Mouse (Mus musculus) cerebral cortex, adult 2 months (tissue): ENCODE measurements around the gene Sdk1.

Experiments
- WGBS: fragments of 180-500 bp; shearing (Covaris S2); methylation state at CpG from one replicate; pipeline ENCODE4 v1.1.7; 2018; 5-methylcytosine and 5-hydroxymethylcytosine counted together

Sdk1 gene

DNA sequence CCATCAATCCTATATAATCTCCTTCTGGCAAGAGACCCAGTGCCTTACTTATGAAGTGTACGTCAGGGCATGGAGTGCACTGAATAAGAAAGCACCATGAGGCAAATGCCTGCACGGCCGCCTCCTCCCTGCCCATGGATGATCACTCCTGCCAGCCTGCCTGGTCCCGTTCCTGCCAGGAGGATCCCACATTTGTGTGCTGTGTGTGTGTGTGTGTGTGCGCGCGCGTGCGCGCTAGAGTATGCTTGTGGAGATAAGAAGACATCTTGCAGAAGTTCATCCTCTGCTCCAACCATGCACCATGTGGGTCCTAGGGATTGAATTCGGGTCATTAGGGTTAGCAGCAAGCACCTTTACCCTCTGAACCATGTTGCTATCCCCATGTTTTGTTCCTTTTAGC is 395.1 kb downstream of the Sdk1 start:
- WGBS, result 88% methylated on average over 11 of the region's 11 CpGs

DNA sequence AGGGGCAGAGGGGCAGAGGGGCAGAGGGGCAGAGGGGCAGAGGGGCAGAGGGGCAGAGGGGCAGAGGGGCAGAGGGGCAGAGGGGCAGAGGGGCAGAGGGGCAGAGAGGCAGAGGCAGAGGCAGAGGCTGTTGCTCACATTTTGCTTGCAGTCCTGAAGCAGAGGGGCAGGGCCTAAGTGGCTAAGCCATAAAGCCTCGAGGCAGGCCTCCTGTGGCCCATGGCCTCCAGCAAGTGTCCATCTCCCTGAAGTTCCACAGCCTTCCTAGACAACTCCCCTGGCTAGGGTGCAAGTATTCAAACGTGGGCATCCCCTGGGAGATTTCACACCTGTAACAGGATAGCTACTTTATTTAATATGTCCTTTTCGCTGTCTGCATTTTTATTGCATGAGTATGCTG is 395.8 kb downstream of the Sdk1 start:
- 79% methylated on average over 3 of the region's 3 CpGs for WGBS

DNA sequence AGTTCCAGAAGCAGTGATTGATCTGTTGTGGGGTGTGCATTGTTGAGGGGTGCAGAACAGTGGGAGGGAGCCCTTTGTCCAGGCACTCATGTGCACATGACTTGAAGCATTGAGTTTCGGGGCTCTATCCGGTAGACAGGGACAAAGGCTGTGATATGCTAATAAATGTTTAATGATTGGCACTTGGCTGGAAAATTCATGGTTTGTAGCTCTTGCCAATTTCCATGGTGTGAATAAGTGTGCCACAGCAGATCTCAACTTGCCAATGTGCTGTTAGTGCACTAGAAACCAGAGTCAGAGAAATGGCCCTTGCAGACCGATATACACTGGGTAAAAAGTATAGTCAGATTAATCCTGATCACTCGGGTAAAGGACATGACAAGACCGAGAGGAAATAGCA is 404.4 kb downstream of the Sdk1 start:
- WGBS, result 75% methylated on average over 5 of the region's 5 CpGs

DNA sequence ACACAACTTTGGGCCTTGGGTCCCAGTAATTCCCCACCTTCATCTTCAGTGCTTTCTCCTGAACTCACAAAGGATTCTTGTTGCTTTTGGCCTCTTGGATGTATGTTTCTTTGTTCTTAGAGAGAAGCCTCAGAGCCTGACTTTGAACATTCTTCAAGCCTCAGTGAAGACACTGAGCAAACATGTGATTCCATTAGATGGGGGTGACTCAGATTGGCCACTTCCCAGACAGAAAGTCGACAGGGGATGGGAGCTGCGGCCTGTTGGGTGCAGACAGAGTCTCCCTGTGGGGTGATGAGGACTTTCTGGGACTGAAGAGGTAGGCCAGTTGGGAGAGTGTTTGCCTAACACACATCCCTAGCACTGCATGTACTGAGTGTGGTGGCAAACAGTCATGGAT is 405.3 kb downstream of the Sdk1 start:
- 84% methylated on average over 2 of the region's 2 CpGs for WGBS

DNA sequence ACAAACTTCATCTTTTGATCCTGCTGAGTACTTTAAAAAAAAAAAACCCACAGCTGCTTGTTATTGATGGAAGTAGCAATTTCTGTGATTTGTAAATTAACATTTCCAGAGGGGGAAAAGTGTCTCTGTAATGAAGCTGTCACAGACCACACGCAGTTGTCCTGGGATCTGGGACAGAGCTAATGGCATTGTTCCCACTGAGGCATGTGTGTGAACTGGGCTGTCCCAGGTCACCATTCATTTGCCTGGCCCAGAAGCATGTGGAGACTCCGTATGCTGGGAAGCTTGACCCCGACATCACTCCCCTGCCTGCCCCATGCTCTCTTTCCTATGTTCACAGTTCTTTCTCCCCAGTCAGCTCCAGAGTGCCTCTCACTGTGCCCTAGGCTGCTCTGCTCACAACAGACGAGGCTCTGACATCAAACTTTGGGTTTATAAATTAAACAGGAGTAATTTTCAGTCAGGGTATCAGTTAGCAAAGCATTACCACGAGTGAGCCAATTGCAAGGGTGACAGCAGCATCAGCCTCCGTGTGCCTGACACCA is 408.6 kb downstream of the Sdk1 start:
- WGBS, result 84% methylated on average over 6 of the region's 6 CpGs

DNA sequence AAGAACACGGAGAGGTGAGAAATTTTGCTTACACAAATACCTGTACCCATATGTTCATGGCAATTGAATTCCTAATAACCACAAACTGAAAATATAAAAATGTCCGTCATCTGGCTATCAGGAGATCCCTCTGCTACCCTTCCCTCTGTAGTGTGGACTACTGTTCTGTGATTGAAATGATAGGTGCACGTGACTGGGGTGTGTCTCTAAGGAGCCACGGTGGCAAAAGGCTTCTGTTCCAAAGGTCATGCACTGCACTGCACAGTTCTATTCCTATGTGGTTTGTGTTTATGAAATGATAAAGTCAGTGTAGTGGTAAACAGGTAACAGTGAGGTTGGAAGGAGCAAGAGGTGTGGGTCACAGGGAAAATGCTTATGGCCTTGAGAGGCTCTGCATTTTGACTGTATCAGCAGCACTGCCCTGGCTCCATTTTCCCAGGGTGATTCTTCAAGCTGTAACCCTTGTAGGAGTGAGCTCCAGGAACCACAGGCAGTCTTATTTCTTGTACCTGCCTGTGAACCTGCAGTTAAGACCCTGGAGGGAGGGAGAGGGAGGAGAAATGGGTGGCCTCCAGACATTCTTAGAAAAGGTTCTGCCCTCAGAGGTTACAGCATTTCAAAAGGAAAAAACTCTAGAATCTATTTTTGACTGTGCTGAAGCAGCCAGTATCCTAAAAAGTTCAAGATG is 410.5 kb downstream of the Sdk1 start:
- WGBS, result 95% methylated on average over 4 of the region's 4 CpGs

DNA sequence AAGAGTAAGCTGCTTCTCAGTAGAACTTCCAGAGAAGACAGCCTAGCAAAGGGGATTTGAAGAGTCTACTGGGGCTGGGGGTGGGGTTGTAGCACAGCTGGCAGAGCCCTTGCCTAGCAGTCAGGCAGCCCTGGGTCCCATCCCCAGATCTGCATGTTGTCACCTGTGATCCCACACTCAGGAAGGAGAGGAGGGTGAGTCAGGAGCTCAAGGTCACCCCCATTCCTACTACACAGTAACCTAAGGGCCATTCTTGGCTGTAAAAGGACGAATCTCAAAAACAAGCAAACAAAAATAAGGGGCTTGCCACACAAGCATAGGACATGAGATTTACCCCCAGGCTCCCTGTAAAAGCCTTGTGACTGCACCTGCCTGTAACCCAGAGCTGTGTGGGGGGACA is 435.1 kb downstream of the Sdk1 start:
- WGBS, result 91% methylated on average over 1 of the region's 1 CpGs

DNA sequence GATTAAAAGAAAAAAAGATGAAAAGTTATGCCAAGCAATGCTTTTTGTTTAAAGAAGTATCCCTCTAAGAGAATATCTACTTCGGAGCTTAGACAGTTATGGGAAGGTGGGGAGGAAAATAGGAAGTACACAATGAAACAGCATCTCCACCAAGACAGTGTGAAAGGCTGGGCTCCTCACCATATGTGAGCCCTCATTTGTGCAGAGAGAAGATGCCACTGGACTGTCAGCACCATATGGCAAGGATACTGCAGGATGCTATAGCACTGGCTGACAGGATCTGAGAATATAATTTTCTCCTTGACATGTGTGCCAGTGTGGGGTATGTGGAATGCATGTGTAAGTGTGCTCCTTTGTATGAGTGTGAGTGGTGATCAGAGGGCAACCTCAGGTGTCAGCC is 435.7 kb downstream of the Sdk1 start:
- 68% methylated on average over 1 of the region's 1 CpGs for WGBS

DNA sequence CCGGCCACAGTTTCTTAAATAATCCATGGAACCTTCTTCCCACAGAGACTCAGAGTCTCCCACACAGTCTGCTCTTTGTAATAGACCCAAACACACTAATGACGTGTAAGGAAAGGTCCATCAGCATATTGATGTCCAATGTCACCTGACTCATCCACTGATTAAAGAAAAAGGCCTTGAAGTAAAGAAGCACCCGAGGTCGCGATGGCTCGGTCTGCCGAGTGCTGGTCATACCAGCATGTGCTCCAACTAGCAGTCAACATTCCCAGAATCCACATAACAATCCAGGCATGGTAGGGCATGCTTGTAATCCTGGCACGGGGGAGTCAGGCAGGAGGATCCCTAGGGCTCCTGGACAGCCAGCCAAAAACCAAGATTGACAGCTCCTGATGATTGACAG is 436.6 kb downstream of the Sdk1 start:
- 91% methylated on average over 8 of the region's 8 CpGs for WGBS

DNA sequence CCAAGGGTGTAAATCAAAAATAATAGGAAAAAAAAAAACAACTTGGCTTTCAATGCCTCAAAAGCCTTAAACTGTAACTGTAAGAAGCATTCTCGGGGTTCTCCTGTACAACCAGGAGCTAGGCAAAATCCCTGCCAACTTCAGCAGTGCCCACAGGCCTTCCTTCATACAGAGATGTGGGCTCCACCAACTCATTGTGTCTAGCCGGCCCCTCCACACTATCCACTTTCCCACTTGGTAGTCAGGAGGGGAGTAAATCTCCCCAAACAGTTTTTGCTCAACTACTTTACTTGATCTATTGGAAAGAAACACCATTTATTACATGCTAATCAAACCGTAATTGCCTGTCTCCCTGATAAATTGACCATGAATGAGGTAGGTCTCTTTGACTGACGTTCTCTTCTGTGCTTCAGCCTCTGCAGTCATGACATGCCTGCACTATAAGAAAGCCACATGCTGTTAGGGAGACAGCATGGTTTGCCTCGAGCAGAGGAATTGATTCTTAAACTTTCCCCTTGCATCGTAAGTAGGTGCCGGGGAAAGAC is 445.7 kb downstream of the Sdk1 start:
- WGBS, result 75% methylated on average over 7 of the region's 7 CpGs

DNA sequence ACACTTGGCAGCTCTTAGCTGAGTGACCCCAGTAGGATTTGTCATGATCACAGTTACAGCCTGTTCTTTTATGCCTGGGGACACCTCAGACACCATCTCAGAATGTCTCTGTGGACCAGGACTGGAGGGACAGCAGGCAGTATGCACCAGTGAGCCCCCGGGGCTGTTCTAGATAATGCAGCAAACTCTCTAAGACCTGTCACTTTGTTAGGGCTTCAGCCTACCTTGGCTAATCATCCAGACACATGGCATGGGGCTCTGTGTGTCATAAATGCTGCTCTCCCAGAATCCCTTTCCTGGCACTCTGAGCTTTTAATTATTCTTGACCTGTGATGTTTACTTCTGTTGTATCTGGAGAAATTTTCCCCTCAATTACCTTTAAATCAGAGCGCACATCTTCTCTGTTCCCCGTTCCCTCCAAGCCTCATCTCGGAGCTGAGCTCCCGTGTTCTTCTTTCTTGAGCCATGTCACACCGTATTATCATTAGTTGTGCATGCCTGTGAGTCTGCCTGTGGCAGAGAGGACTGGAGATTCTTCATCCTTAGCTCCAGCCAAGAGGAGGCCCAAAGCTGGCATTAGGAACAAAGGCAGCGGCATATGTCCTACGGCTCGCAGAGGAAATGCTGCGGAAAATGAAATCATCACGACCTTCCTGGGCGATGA is 448.3 kb downstream of the Sdk1 start:
- 94% methylated on average over 12 of the region's 12 CpGs for WGBS

DNA sequence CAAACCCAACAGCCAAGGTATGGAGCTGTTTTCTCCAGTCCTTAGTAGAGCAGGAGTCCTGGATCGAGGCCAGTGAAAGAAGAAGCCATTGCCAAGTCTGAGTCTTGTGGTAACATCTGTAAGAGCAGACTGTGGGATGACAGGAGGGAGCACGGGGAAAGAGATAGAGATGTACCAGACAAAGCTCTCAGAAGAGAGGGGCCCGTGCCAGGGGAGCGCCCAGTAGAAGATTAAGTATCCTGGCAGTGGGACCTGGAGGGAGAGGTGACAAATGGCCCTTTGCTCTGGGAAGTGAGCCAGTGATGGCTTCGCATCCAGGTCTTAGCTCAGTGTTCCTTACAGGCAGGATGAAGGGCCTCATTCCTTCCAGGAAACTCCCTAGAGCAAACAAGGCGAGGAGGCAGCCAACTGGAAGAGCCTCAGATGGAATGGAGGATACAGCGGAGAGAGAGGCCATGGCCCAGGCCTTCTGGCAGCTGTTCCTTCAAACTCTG is 450.2 kb downstream of the Sdk1 start:
- 73% methylated on average over 7 of the region's 7 CpGs for WGBS

DNA sequence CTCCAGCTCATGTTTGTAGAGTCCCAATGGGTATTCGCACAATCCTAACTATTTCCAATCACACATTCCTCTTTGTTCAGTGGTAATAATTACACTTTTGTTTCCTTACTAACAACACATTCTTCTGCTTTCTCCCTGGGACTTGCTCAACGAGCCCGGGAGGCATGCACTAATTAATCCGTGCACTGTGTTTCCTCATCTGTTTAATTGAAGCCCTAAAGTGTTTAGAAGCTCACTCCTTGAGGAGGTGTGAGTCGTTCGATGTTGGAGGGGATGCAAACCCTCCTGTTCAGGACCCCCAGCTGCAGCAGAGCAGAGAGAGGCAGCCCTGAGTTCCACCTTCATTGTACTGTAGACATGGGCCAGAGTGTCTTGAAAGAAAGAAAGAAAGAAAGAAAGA is 452.4 kb downstream of the Sdk1 start:
- 49% methylated on average over 6 of the region's 6 CpGs for WGBS

DNA sequence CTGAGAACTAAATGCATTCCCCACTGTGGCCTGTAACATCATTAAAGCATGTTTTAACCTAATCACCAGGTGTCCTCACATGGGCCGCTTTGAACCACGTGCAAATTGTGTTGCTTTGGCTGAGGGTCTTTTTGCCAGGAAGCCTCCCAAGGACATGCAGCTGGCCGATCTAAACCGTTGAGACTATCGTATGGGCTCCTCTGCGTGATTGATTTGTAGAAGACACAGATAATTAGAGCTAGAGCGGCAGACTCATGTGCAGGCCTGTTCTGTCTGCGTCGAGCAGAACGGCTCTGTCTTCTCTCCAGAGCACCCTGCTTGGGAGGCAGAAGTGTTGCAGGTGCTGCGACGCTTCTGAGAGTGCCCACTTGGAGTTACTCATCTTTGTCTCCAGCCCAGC is 453.6 kb downstream of the Sdk1 start:
- 59% methylated on average over 12 of the region's 12 CpGs for WGBS

DNA sequence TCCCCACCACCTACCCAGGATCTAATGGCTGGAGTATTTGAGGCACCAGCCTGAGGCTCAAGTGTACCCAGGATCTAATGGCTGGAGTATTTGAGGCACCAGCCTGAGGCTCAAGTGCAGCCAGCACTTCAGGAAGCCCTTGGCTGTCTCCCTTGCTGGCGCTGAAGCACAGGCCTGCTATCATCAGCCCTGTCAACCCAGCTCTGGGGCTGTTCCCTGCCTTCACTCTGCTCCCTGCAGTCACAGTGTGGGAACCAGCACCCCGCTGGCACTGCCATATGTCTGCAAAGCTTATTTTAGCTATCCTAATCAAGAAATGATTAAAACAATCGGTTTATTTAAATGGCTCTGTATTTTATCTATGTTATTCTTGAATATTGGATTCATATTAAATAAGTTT is 457.1 kb downstream of the Sdk1 start:
- 67% methylated on average over 3 of the region's 3 CpGs for whole genome bisulfite sequencing

DNA sequence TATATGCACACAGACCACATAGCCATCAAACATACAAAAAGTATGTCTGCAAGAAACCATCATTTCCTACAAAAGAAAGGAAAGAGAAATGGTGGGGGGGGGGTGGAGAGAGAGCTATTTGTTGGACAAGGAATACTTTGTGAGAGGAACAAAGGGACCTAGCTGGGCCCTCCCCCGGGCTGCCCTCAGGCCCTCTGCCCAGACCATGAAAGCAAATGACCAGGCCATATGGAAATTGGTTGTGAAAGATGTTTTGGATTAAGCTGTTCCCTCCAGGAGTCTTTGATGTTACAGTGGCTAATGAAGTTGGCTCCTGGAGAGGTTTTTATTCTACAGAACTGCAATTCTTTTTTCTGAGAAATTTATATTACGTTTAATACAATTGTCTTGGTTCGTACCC is 479.5 kb downstream of the Sdk1 start:
- WGBS, result 64% methylated on average over 3 of the region's 3 CpGs

DNA sequence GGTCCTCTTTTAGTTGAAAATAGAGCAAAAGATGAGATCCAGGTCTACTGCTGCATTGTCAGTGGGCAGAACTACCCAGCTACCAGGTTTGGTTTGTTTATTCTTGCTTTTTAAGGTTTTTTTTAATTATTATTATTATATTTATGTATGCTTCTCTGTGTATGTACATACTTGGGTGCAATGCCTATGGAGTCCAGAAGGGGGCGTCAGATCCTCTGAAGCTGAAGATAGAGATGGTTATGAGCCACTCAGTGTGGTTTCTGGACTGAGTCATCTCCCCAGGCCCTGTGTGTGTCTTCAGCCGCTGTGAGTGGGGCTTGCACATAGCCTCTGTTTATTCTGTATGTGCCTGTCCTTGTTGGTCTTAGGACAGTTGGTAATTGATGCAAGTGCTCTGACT is 486.7 kb downstream of the Sdk1 start:
- WGBS, result 60% methylated on average over 2 of the region's 2 CpGs

DNA sequence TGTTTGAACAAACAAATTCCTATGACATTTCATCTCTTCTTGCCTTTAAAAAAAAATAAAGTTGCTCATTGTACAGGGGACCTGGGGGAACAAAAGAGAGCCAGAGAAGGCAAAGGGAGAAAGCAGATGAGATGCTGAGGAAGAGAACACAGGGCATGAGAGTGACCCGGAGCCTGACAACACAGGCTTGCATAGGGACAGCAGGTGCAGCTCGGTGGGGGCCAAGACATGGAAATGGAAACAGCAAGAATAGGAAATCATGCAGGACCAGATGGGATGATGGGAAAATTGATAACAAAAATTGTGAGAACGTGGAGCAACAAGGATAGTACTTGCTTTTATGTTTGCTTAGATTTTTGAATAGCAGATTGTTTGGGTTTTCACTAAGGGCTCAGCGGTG is 488.7 kb downstream of the Sdk1 start:
- WGBS, result 60% methylated on average over 4 of the region's 4 CpGs

DNA sequence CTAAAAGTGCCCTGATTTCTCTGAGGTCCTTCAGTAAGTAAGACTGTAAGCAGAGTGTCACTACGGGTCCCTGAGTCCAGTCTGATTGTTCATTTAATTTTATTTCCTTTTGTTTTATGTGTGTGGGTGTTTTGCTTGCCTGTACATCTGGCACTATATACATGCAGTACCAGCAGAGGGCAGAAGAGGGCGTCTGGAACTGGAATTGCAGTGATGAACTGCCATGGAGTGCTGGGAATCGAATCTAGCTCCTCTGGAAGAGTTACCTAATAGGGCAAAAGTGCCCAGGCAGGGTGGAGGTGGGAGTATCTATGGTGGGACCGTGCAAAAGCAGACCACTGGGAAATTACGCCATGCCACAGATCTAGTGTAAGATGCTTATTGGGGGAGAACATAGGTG is 497.4 kb downstream of the Sdk1 start:
- 74% methylated on average over 5 of the region's 5 CpGs for WGBS

DNA sequence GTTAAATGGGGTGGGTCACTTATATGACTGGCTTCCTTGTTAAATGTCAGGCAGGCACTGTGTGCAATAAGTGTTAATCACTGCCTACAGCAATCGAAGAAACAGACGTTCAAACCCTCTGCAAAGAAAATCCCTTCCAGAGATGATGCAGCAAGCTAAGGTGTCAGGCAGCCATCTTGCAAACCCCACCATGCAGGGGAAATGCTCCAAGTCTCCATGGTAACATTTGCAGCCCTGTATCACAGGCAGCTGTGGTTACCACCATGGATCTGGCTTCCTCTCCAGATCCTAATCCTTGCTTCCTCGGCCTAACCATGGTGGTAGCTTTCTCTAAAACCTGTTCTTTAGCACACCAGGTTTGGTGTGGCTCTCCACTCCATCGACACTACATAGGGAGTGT is 507.5 kb downstream of the Sdk1 start:
- 75% methylated on average over 4 of the region's 4 CpGs for WGBS

DNA sequence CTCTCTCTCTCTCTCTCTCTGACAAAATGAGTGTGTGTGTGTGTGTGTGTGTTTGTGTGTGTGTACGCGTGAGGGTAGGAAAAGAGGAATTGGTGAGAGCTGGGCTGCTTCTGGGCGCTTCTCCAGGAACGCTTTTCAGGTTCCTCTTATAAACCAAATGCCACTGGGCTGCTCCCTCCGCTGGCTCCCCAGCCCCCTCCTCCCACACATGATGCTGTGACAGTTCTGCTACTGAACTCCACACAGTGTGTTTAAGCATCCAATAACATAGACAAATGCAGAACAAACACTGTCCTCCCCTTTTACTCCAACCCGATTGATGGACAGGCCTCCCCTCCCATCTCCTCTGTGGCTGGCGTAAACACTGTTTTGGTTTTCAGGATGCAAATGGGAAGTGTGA is 513.0 kb downstream of the Sdk1 start:
- 24% methylated on average over 7 of the region's 7 CpGs for WGBS

DNA sequence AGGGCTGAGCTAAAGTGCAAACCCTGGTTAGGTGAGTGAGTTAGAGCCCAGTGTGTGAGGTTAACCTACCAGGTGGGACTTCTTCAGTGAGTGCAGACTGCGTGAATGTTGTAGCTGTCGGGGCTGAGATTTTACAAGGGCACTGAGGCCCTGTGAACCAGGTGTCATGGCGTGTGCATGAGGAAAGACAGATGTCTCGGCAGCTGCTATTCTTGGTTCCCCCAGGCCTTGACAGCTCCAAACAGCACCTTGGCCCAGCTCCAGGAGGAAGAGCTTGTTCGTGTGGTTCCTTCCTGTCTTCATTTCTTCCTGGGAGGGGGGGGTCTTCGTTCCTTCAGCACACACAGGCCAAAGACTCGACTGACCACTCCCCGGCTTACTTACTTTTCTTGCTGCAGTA is 517.6 kb downstream of the Sdk1 start:
- 68% methylated on average over 8 of the region's 8 CpGs for WGBS

DNA sequence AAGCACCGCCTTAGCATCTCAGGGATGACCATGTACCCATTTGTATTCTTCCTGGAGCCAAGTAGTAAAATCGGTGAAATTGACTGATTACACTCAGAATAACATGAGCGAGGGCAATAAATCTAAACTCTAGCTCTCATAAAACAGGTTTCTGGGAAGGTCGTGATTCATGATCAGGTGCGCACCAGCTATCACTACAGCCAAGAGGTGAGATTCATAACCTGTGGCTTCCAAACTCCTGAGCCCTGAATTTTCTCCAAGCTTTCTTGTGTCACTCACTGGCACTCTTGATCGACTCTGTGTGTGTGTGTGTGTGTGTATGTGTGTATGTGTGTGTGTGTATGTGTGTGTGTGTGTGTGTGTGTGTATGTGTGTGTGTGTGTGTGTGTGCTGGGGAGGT is 522.8 kb downstream of the Sdk1 start:
- 98% methylated on average over 6 of the region's 6 CpGs for WGBS
